Mouse (Mus musculus) small intestine, adult 2 months (tissue): ENCODE measurements around the gene Gm11084.

ENCODE experiments used
- CTCF ChIP-seq: fragments of 200-500 bp; IDR thresholded peaks from 2 replicates; pipeline ENCODE4 v1.5.1; 2012; ENCODE audit warnings: low read depth, mild to moderate bottlenecking, control low read depth, inconsistent platforms, low read length, moderate library complexity, mixed read lengths; ENCODE audit not compliant: insufficient replicate concordance, insufficient read length; ENCODE audit errors: extremely low read depth
- POLR2A ChIP-seq: fragments of 200-500 bp; IDR thresholded peaks from 2 replicates; pipeline ENCODE4 v1.6.1; 2012; ENCODE audit warnings: low read depth, mild to moderate bottlenecking, control low read depth, inconsistent platforms, low read length, moderate library complexity

DNA sequence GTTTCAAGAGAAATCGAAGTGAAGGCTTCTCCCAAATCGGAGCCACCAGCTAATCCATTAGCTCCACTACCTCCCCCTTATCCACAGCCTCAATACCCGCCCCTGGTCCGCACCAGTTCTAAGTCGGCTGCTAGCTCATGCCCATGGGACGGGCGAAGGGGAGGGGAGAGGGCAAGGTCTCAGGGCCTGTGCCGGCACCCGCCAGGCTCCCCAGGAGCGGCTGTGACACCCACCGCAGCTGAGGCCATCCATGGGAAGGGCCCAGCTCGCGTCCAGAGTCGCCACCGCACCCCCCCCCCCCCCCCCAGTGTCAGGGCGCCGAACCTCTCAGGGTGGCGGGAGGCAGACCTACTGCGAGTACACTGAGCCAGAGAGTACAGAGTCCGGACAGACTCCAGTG is 26.1 kb upstream of the Gm11084 start:
- TF ChIP-seq CTCF, result no peak
- no peak for TF ChIP-seq POLR2A
